Mouse (Mus musculus): ENCODE data around the gene Tmem39a.

Gene Tmem39a

DNA sequence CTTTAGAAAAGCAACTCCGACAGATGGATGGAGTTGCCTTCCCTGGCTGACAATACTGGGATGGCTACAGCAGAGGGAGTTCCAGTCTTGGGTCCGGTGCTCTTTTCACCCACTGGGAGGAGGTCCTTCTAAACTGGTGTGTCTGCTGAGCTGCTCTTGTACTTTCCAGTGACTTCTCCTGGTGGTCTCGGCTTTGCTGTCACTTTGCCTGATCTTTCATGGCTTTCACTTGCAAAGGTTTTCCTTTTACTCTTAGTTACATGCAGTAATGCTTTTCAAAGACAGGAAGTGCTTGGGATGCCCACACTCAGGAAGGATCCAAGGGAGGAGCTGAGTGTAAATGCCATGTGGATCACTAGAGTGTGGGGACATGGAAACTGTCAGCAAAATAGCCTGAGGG is 33.0 kb downstream of the Tmem39a start:
- DNase-seq (ENCODE audit: low spot score): no peak

DNA sequence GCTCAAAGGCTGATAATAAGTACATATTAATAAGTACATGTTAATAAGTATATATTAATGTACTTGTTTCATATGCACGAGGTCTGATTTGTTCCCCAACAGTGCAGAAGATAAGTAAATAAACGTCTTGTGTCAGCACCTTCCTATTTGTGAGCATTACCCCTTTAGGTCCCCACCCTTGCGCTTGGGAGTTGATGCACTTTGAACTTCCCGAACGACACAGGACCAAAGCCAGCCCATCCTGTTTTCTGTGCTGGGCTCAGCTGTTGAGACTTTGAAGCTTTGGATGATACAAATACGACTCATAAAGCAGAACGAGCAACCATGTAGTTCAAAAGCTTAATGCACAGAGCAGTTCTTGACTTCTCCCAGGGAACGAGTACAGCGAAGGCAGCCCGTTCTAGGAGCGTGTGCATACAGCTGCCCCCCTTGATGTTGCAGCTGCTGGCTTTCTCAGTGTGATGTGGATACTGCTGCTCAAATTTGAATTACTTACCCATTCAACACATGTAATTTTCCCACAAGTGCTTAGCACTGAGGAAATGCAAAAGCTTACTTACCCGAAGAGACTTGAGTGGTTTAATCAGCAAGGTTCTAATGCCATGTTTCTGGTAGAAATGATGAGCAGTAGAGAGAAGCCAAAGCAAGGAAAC is 33.7 kb downstream of the Tmem39a start:
- DNase-seq (ENCODE audit: low spot score): no peak

- no peak for DNase-seq (ENCODE audit: low spot score)
Observed at GRCm38 (mm10) chr16:38592946-38593345, 34.4 kb downstream of the Tmem39a start.

GRCm38 (mm10) chr16:38594435-38594834 is 35.9 kb downstream of the Tmem39a start:
- no peak for DNase-seq (ENCODE audit: low spot score)

- no peak for DNase-seq (ENCODE audit: low spot score)
Observed at GRCm38 (mm10) chr16:38596099-38596498, 37.6 kb downstream of the Tmem39a start.

- DNase-seq (ENCODE audit: low spot score): no peak
Observed at GRCm38 (mm10) chr16:38596651-38597050, 38.2 kb downstream of the Tmem39a start.

DNA sequence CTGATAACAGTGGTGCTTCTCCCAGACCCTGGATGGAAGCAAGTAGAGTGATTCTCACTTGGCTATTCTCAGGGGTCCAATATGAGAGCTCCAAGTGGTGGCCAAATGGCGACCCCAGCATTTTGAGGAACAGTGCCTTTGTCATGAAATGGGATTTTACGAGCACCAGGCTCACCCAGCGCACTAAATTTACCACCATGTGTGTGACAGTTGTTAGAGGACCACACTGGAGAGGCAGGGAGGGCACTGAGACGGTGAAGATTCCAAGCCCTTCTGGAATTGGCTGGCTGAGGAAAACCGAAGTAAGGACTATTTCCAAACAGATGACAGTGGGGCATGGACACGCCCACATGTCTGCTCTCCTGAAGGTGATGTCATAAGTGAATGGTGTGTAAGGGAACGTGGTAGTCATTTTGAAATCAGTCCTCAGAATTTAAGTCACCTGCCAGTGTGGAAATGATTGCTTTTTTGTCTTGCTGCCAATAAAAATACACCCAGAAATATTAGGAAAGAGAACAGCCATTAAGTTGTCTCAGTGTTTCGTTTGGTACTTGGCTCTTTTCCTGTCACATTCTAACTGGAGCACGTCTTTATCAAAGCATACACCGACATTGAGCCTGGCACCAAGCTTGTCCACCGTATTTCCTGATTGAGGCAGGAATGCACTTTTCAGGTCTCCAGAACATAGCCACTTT is 40.6 kb downstream of the Tmem39a start:
- no peak for DNase-seq (ENCODE audit: low spot score)

DNA sequence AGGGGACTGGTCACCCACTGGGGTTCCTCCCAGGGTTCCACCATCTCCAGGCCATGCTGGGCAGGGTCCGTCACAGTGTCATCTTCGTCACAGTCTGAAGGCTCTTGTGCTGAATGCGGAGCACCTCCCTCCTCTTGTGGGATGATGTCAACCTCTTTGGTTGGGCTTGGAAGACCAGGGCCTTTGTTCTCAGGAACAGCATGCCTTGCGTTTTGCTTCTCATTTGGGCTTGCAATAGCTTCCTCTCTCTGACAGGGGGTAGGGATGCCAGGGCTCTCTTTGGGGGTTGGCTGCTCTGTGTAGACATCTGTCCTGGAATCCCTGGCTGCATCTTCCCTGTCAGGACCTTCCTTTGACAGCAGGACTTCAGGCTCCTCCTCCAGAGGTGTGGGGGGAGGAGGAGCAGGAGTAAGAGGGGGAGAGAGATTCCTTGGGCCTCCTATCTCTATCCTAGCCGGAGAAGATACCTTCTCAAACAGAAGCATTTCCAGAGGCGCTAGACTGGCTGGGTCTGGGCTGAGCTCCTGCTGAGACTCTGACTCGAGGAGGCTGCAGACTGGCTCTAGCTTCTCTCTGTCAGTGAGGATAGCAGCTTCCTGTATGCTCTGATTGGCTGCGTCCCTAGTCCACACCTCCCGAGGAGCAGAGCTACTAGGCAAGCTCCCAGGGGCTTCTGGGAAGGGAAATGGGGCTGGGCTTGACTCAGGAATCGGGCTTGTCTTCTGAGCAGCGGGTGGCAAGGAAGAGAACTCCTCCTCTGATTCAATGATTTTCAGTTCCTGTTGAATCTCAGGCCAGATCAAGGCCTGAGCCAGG is 44.7 kb downstream of the Tmem39a start:
- peak; percentile 15 for DNase-seq (ENCODE audit: low spot score)

- no peak for DNase-seq (ENCODE audit: low spot score)
Observed at GRCm38 (mm10) chr16:38606509-38606908, 48.0 kb downstream of the Tmem39a start.

GRCm38 (mm10) chr16:38608687-38609086 is 50.2 kb downstream of the Tmem39a start:
- no peak for DNase-seq (ENCODE audit: low spot score)

DNA sequence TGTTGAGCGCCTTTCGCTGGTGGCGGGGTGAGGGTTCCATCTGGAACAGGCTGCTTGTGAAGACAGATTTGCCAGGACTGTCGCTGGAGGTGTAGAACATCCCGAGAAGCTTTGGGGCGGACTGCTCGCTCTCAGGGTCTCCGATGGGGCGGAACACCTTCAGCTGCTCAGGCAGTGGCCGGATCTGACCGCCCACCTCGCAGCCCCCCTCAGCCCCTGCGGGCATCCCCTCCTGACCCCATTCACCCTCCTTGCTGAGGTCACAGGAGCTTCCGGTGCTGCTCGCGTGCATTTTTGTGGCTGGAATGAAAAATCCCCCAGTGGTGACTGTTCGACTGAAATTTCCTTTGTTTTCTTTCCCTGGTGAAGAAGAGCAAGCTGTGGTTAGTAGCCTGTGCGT is 50.6 kb downstream of the Tmem39a start:
- no peak for DNase-seq (ENCODE audit: low spot score)

- DNase-seq (ENCODE audit: low spot score): no peak
Observed at GRCm38 (mm10) chr16:38612646-38613045, 54.1 kb downstream of the Tmem39a start.

- no peak for DNase-seq (ENCODE audit: low spot score)
Observed at GRCm38 (mm10) chr16:38613646-38614045, 55.1 kb downstream of the Tmem39a start.

GRCm38 (mm10) chr16:38617977-38618376 is 59.5 kb downstream of the Tmem39a start:
- no peak for DNase-seq (ENCODE audit: low spot score)

DNA sequence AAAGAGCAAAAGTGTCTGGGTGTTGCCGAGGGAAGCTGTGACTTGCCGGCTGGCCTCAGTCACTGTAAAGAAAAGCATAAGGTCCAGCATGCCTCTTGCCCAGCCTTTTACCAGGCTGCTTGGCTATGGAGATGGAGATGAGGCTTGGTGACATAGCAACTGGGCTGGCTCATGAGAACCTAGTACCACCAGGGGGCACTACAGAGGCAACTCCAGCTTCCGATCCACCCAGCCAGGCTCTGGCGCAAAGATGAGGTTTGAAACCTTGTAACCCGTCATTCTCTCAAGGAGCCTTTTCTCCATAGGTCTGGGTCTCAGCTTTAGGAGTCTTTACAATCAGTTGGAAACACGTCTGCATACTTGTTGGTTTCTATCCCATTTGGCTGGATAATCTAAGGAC is 60.6 kb downstream of the Tmem39a start:
- DNase-seq (ENCODE audit: low spot score): peak; percentile 81

DNA sequence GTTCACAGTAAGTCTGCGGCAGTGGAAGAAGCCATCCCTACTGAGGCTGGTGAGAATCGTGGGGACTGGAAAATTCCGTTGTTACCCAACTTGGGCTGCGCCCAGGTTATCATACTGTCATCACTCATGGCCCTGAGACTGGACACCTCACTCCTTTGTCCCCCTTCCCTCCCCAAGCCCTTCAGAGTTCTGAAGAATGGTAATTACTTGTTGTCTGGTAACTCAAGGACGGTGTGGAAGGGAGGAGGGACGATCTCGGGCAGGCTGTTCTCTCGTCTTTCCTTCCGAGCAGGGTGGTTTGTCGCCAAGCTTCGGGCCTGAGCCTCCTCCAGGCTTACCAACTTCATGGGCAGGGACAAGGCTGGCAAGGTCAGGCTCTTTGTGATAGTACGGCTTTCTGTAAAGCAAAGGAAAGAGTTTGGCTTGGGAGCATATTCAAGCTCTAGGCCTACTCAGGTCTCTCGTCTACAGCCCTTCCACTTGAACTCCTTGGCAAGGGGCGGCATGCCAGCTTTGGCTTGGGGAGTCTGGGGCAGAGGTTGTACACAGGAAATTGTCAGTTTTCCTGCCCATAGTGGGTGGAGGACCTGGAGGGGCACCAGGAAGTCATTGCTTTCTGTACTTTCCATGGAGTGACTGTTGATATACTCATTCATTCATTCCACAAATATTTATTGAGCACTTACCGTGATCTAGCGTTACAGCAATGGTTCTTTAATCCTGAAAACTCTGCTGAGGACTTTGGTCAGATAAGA is 62.4 kb downstream of the Tmem39a start:
- DNase-seq (ENCODE audit: low spot score): no peak

- DNase-seq (ENCODE audit: low spot score): no peak
Observed at GRCm38 (mm10) chr16:38622283-38622682, 63.8 kb downstream of the Tmem39a start.

- DNase-seq (ENCODE audit: low spot score): no peak
Observed at GRCm38 (mm10) chr16:38624303-38624702, 65.8 kb downstream of the Tmem39a start.

DNA sequence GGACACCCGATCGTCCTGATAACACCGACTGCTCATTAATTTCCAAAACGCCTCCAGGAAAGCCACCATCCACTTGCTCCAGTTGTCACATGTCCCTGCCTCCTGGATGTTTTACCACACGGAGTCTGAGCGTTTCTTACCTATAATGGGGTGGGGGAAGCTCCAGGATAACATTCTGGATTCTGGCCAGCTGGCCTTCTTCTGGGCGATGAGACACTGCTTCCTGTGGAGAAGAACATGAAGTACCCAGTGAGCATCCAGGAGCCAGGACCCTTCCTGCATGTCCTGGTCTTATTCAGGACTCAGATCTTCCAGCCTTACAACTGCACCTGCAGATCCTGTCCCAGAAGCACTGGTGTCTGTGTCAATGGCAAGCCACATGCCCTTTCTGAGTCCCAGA is 66.9 kb downstream of the Tmem39a start:
- no peak for DNase-seq (ENCODE audit: low spot score)

- DNase-seq (ENCODE audit: low spot score): no peak
Observed at GRCm38 (mm10) chr16:38625811-38626369, 67.4 kb downstream of the Tmem39a start.

GRCm38 (mm10) chr16:38632147-38632546 is 73.6 kb downstream of the Tmem39a start:
- peak; percentile 68 for DNase-seq (ENCODE audit: low spot score)

DNA sequence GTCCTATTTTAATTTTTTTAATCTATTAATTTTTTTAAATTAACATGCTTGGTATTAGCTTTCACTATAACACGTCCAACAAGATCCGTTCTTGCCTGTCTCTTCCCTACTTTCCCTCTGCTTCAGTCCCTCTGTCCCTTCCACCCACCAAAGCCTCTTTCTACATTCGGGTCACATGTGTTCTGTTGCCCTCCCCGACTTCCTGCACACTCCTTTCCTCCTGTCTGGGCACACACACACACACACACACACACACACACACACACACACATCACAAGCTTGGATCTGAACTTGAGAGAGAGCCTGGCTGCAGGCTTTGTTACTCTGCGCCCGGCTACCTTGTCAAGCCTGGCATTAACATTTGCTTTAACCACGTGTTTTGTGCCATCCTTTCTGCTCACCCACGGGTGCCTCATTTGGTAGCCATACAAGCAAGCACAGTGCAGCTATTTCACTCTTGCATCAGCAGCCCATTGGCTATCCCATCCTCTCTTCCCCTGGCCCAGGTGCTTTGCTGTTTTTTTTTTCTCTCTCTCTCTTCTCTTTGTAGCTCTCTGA is 77.4 kb downstream of the Tmem39a start:
- no peak for DNase-seq (ENCODE audit: low spot score)
